In the genomic region with DNA sequence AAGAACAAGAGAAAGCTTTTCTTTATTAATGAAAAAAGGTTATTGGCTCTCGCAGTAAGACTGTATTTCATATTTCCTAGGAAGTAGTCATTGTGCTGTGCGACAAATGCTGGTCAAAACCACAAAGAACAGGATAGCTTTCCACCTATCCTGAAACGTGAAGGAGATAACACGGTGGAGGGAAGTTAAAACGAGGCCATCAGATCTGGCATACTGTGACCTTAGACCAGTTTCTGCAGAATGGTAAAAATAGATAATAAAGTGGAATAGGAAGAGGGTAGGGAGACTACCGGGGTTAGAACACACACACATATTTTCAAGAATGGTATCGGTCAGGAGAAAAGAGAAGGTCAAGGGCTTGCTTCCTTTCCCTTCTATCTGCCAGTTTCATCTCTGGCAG, we compare ENCODE assay signal across 34 mouse cellular contexts.
"Had no signal": no experiment of that assay in that cellular context is flagged by ENCODE, and none has a peak within 500 bp of the region (broad histone marks: within the 10 kb centered on the region; RNA-seq: fewer than 3 reads in every experiment).

No protein-coding gene starts in this region.

- H3K9ac ChIP-seq: heart, embryonic 12.5 days; heart, embryonic 13.5 days; heart, embryonic 15.5 days; hindbrain, embryonic 12.5 days; hindbrain, embryonic 13.5 days; hindbrain, embryonic 14.5 days; hindbrain, embryonic 15.5 days; intestine, embryonic 15.5 days; kidney, embryonic 15.5 days had no signal

- ATAC-seq: hindbrain, embryonic 16.5 days; hindbrain, postnatal 0 days; inflammation-experienced regulatory T-cells, adult 6 months; intestine, embryonic 15.5 days; intestine, embryonic 16.5 days; intestine, postnatal 0 days had no signal

- H3K27ac ChIP-seq: heart, embryonic 13.5 days; heart, embryonic 15.5 days; hindbrain, embryonic 10.5 days; hindbrain, embryonic 12.5 days; hindbrain, embryonic 13.5 days; hindbrain, embryonic 14.5 days; hindbrain, embryonic 15.5 days; hindbrain, postnatal 0 days; intestine, embryonic 15.5 days; kidney, embryonic 15.5 days; kidney, postnatal 0 days; layer of hippocampus, adult 2 months; left cerebral cortex, adult 2 months had no signal

- H3K4me3 ChIP-seq: heart, embryonic 12.5 days; heart, embryonic 13.5 days; heart, embryonic 15.5 days; hindbrain, embryonic 10.5 days; hindbrain, embryonic 12.5 days; hindbrain, embryonic 13.5 days; hindbrain, embryonic 15.5 days; intestine, embryonic 15.5 days; kidney, embryonic 15.5 days; layer of hippocampus, adult 2 months; left cerebral cortex, adult 2 months had no signal

- H3K4me1 ChIP-seq: heart, embryonic 15.5 days; hindbrain, embryonic 10.5 days; hindbrain, embryonic 12.5 days; hindbrain, embryonic 13.5 days; hindbrain, embryonic 15.5 days; intestine, embryonic 15.5 days; kidney, embryonic 15.5 days had no signal

- DNase-seq: heart, postnatal 10 days; heart, postnatal 14 days; heart, postnatal 36 days; heart, postnatal 4 days; kidney, adult 11 months; kidney, adult 18-20 months; kidney, adult 2 months; kidney, adult 8-10 months; kidney, adult 9 months; kidney, postnatal 10 days; kidney, postnatal 14 days; kidney, postnatal 25 days; kidney, postnatal 36 days; kidney, postnatal 4 days; layer of hippocampus, adult 9-11 months; layer of hippocampus, postnatal 36 days had no signal

- H3K27me3 ChIP-seq: heart, embryonic 12.5 days; heart, embryonic 13.5 days; heart, embryonic 15.5 days; hindbrain, embryonic 12.5 days; hindbrain, embryonic 13.5 days; hindbrain, embryonic 15.5 days; intestine, embryonic 15.5 days; kidney, embryonic 15.5 days had no signal

- H3K36me3 ChIP-seq: heart, embryonic 12.5 days; heart, embryonic 13.5 days; heart, embryonic 15.5 days; hindbrain, embryonic 10.5 days; hindbrain, embryonic 12.5 days; hindbrain, embryonic 13.5 days; hindbrain, embryonic 15.5 days; intestine, embryonic 15.5 days; kidney, embryonic 15.5 days had no signal

- H3K9me3 ChIP-seq: heart, embryonic 12.5 days; heart, embryonic 13.5 days; heart, embryonic 15.5 days; hindbrain, embryonic 10.5 days; hindbrain, embryonic 12.5 days; hindbrain, embryonic 13.5 days; hindbrain, embryonic 15.5 days; intestine, embryonic 15.5 days; kidney, embryonic 15.5 days had no signal
